Mouse (Mus musculus): ENCODE data around the gene Jmjd8. TPM values are rescaled to one million over a fixed set of nuclear protein-coding genes. Genes with fewer than 3 reads are reported as not detected.

Gene Jmjd8
- polyA plus RNA-seq, 1 experiment from 2014 or later, result 55.6 TPM

DNA sequence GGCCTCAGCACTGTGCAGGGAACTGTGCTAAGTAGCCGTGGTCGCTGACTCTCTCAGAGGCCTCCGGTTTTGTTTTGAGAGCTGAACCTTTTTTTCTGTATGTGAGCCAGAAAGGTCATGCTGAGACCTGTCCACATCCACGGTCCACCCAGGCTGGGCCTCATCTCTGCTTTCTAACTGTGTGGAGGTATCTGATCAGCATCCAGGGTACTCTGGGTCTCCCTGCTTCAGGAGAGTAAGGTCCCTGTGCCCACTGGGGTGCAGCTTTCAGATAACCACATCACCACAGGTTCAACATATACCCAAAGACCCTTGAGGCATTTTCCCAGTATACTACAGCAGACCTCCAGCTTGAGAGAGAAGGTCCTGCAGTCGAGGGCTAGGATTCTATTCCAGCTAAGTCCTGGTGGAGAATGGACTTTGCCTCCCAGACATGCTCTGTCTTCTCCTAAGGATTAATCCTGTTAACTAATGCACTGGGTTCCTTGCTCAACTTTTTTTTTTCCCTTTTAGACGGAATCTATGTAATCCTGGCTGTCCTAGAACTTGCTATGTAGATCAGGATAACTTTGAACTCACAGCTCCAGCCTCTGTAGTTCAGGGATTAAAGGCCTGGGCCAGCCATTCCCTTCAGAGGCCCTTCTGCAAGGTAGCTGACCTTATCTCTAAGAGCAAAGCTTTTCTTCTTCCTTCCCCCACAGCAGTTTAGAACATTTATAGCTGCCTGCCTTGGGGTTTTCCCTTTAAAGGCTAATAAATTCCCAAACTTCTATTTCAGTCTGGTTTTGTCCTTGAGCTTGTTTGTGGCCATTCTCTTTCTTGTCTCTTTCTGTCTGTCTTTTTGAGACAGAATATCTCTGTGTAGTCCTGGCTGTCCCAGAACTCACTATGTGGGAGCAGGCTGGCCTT, 33.3 kb downstream of the Jmjd8 start:
- Histone ChIP-seq H3K9me3 (ENCODE audit: control insufficient read depth, low read length) (no peaks in the 10 kb centered on the region), H3K4me1 (ENCODE audit: control insufficient read depth, insufficient read depth, low read length) (peaks cover 11% of the 10 kb centered on the region), H3K36me3 (ENCODE audit: control insufficient read depth, insufficient read depth, low read length) (no peaks in the 10 kb centered on the region; the same call in 1 of the 2 replicates), H3K4me3 (ENCODE audit: low read depth, low read length) (peak overlapping the region; percentile 60), H3K9ac (ENCODE audit: low read length) (peak overlapping the region; percentile 84), H3K27me3 (ENCODE audit: control insufficient read depth, insufficient read depth, low read length) (no peaks in the 10 kb centered on the region), H3K4me2 (ENCODE audit: low read depth) (peak overlapping the region; percentile 88), H3K27ac (ENCODE audit: low read depth, low read length) (peak overlapping the region; percentile 76)
- DNase-seq (ENCODE audit: low spot score), result no peak
- WGBS, result 11% methylated on average over 6 of the region's 6 CpGs
- ATAC-seq (ENCODE audit: insufficient read depth, low FRiP score, low TSS enrichment), result no peak

DNA sequence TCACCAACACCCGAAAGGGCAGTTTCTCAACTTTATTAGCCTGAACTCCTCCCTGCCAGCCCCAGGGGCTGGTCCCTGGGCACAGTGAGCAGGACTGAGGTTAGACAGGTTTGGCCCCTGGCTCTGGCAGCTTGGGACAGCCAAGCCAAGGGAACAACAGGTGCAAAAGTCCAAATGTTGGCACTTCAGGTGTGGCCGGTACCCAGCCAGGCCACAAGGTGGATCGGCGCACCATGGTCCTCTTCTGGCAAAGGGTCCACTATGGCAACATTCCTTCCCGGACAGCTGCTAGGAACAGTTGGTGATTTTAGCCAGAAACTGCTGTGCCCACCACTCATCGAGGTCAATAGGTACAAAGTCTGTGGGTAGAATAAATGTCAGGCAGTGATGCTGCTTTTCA, 35.0 kb downstream of the Jmjd8 start:
- Histone ChIP-seq H3K27ac (ENCODE audit: low read depth, low read length) (no peak overlapping the region), H3K27me3 (ENCODE audit: control insufficient read depth, insufficient read depth, low read length) (no peaks in the 10 kb centered on the region), H3K4me3 (ENCODE audit: low read depth, low read length) (no peak overlapping the region), H3K9me3 (ENCODE audit: control insufficient read depth, low read length) (no peaks in the 10 kb centered on the region), H3K9ac (ENCODE audit: low read length) (no peak overlapping the region), H3K4me2 (ENCODE audit: low read depth) (no peak overlapping the region), H3K36me3 (ENCODE audit: control insufficient read depth, insufficient read depth, low read length) (no peaks in the 10 kb centered on the region), H3K4me1 (ENCODE audit: control insufficient read depth, insufficient read depth, low read length) (peaks cover 18% of the 10 kb centered on the region)
- ATAC-seq (ENCODE audit: insufficient read depth, low FRiP score, low TSS enrichment), result no peak
- WGBS, result 87% methylated on average over 6 of the region's 6 CpGs
- DNase-seq (ENCODE audit: low spot score), result no peak

DNA sequence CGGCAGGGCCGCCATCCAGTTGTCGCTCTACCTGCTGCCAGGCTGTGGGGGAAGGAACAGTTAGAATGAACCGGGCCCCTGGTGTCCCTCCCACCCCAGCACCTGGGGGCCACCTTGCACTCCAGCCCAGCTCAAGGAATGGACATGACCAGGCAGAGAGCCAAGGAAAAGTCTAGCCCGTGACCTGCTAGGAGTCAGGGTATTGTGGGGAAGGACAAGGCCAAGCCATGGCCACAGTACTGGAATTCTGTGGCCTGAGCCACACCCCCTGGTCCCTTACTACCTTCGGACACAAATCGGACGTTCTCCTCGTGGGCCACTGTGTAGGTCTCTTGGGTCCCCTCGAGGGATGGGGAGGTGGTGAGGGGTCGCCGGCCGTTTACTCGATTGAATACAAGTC, 35.6 kb downstream of the Jmjd8 start:
- ATAC-seq (ENCODE audit: insufficient read depth, low FRiP score, low TSS enrichment), result no peak
- Histone ChIP-seq H3K36me3 (ENCODE audit: control insufficient read depth, insufficient read depth, low read length) (no peaks in the 10 kb centered on the region), H3K4me3 (ENCODE audit: low read depth, low read length) (no peak overlapping the region), H3K4me2 (ENCODE audit: low read depth) (no peak overlapping the region), H3K27ac (ENCODE audit: low read depth, low read length) (no peak overlapping the region), H3K9ac (ENCODE audit: low read length) (no peak overlapping the region), H3K4me1 (ENCODE audit: control insufficient read depth, insufficient read depth, low read length) (peaks cover 20% of the 10 kb centered on the region), H3K27me3 (ENCODE audit: control insufficient read depth, insufficient read depth, low read length) (no peaks in the 10 kb centered on the region), H3K9me3 (ENCODE audit: control insufficient read depth, low read length) (no peaks in the 10 kb centered on the region)
- DNase-seq (ENCODE audit: low spot score), result no peak
- WGBS, result 93% methylated on average over 14 of the region's 14 CpGs

DNA sequence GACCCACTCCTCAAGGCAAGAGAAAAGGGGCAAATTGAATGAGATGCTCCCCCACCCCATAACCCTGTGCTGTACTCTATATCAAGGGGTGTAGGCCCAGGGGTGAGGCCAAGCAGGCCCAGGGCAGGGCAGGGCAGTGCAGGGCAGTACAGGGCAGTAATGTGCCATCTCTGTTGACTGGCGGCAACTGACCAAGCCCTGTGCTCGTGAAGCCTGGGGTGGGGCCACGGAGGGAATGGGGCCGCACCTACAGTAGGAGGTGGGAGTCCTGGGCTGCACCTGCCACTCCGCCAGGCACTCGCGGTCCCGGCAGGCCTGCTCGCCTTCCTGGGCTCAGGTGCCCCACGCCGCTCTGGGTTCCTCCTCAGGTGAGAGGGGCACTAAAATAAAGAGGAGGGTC, 36.6 kb downstream of the Jmjd8 start:
- ATAC-seq (ENCODE audit: insufficient read depth, low FRiP score, low TSS enrichment) (no peak), DNase-seq (ENCODE audit: low spot score) (no peak)
- 92% methylated on average over 11 of the region's 11 CpGs for WGBS
- H3K4me1 ChIP-seq (ENCODE audit: control insufficient read depth, insufficient read depth, low read length), result peaks cover 20% of the 10 kb centered on the region
- no peak overlapping the region for H3K4me3 ChIP-seq (ENCODE audit: low read depth, low read length)
- no peak overlapping the region for H3K27ac ChIP-seq (ENCODE audit: low read depth, low read length)
- no peaks in the 10 kb centered on the region for H3K36me3 ChIP-seq (ENCODE audit: control insufficient read depth, insufficient read depth, low read length)
- no peaks in the 10 kb centered on the region for H3K27me3 ChIP-seq (ENCODE audit: control insufficient read depth, insufficient read depth, low read length)
- no peaks in the 10 kb centered on the region for H3K9me3 ChIP-seq (ENCODE audit: control insufficient read depth, low read length)
- H3K9ac ChIP-seq (ENCODE audit: low read length), result no peak overlapping the region
- H3K4me2 ChIP-seq (ENCODE audit: low read depth), result no peak overlapping the region

DNA sequence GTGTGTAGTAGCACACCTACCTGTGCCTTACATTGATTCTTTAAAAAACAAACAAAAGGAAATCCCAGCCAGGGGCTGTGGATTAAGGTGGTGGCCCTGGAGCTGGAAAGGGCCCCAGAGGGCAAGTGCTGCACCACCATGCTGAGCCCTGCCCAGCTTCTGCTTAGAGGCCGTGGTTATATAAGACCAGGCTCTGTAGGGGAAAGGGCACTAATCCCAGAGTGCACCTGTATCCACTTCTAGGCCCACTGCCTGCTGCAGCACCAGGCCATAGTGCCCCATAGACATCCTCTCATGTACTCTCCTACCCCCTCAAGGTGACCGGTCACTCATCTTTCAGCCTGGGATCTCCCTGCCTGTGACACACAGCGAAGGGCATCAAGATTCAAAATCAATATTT, 37.5 kb downstream of the Jmjd8 start:
- H3K36me3 ChIP-seq (ENCODE audit: control insufficient read depth, insufficient read depth, low read length), result no peaks in the 10 kb centered on the region
- no peaks in the 10 kb centered on the region for H3K27me3 ChIP-seq (ENCODE audit: control insufficient read depth, insufficient read depth, low read length)
- 93% methylated on average over 3 of the region's 3 CpGs for WGBS
- no peak overlapping the region for H3K4me2 ChIP-seq (ENCODE audit: low read depth)
- H3K4me1 ChIP-seq (ENCODE audit: control insufficient read depth, insufficient read depth, low read length), result peaks cover 13% of the 10 kb centered on the region
- no peak for ATAC-seq (ENCODE audit: insufficient read depth, low FRiP score, low TSS enrichment)
- H3K4me3 ChIP-seq (ENCODE audit: low read depth, low read length), result no peak overlapping the region
- no peak for DNase-seq (ENCODE audit: low spot score)
- no peak overlapping the region for H3K9ac ChIP-seq (ENCODE audit: low read length)
- no peaks in the 10 kb centered on the region for H3K9me3 ChIP-seq (ENCODE audit: control insufficient read depth, low read length)
- H3K27ac ChIP-seq (ENCODE audit: low read depth, low read length), result no peak overlapping the region

DNA sequence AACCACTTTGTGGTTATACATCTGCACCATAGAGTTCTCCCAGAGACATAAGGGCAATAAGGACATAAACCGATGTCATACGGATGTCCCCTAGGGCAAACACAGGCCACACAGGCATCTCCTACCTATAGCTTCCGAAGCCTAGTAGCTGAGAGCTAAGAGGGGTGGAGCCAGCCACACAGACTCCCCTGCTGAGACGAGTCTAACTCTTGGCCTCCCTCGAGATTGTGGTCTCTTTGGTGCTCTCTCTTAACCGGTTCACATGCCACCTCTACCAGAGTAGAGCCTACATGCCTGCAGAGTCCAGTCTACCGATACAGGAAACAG, 38.8 kb downstream of the Jmjd8 start:
- peak overlapping the region; percentile 85; the same call in 1 of the 2 replicates for H3K4me3 ChIP-seq (ENCODE audit: low read depth, low read length)
- peak overlapping the region; percentile 96 for H3K4me2 ChIP-seq (ENCODE audit: low read depth)
- DNase-seq (ENCODE audit: low spot score), result no peak
- H3K36me3 ChIP-seq (ENCODE audit: control insufficient read depth, insufficient read depth, low read length), result no peaks in the 10 kb centered on the region
- 16% methylated on average over 7 of the region's 7 CpGs for WGBS
- no peaks in the 10 kb centered on the region for H3K27me3 ChIP-seq (ENCODE audit: control insufficient read depth, insufficient read depth, low read length)
- H3K9ac ChIP-seq (ENCODE audit: low read length), result peak overlapping the region; percentile 66; the same call in 1 of the 2 replicates
- peaks cover 9% of the 10 kb centered on the region for H3K4me1 ChIP-seq (ENCODE audit: control insufficient read depth, insufficient read depth, low read length)
- H3K27ac ChIP-seq (ENCODE audit: low read depth, low read length), result no peak overlapping the region
- H3K9me3 ChIP-seq (ENCODE audit: control insufficient read depth, low read length), result no peaks in the 10 kb centered on the region
- ATAC-seq (ENCODE audit: insufficient read depth, low FRiP score, low TSS enrichment), result no peak

DNA sequence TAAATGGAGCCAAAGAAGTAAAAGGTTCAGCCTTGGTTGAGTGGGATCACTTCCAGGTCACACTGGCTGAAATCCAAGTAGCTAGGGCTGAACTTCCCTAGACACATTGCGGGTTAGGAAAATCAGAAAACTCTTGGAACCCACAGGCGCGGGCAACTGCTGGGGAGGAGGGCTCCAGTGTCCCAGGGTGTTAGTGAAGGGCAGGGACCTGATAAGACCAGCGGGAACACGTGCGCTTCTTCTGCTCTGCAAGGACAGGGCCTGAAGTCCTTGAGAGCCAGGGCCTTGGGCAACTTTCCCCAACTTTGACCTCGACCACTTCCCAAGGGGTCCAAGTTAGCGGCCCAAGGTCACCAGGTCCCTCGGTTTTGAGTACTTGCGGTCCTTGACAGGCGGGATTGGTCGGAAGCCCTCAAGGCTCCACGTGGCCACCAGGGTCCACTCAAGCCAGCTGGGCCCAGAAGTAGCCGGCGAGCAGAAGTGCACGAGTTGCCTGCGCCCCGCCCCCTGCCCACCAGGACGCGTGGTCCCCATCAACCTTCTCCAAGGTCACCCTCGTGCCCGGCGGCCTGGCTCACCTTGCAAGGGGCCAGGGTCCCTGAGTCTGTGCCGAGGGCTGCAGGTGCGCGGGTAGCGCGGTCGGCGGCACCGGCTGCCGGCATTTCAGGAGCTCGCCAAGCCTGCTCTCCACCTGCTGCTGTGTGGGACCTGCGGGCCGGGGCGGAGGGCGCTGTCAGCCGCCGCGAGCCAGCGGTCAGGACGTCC, 39.4 kb downstream of the Jmjd8 start:
- no peak overlapping the region for H3K27ac ChIP-seq (ENCODE audit: low read depth, low read length)
- WGBS, result 1% methylated on average over 42 of the region's 42 CpGs
- no peaks in the 10 kb centered on the region for H3K27me3 ChIP-seq (ENCODE audit: control insufficient read depth, insufficient read depth, low read length)
- peaks cover 9% of the 10 kb centered on the region for H3K4me1 ChIP-seq (ENCODE audit: control insufficient read depth, insufficient read depth, low read length)
- peak overlapping the region; percentile 96 for H3K4me2 ChIP-seq (ENCODE audit: low read depth)
- no peaks in the 10 kb centered on the region for H3K36me3 ChIP-seq (ENCODE audit: control insufficient read depth, insufficient read depth, low read length)
- peak overlapping the region; percentile 66 for H3K9ac ChIP-seq (ENCODE audit: low read length)
- H3K9me3 ChIP-seq (ENCODE audit: control insufficient read depth, low read length), result no peaks in the 10 kb centered on the region
- ATAC-seq (ENCODE audit: insufficient read depth, low FRiP score, low TSS enrichment), result peak; percentile 61; the same call in 1 of the 2 replicates
- DNase-seq (ENCODE audit: low spot score), result peak; percentile 49
- H3K4me3 ChIP-seq (ENCODE audit: low read depth, low read length), result peak overlapping the region; percentile 85

DNA sequence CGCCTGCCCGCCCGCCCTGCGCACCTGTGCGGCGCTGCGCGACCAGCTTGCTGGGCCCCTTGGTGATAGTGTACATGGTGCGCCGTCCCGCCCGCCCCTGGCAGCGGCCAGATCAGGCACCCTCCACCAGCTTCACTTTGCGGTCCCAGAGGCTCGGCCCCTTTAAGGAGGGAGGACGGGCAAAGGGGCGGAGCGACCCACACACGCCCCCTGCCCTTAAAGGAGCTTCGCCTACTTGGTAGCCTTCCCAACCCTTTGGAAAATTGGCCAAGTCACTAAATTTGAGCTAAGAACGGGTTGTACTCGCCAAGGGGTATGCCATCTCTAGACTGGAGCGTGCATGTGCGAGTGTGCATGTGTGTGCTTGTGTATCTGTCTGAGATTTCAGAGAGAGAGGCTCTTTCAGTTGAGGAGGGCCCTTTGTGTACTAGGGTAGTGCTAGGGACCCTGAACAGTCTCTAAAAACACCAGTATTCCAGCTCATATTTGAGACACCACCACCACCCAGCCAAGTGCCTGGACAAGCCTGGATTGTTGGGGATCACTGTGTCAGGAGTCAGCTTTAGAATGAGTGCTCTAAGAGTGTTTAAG, 40.0 kb downstream of the Jmjd8 start, which contains the start of gene Mcrip2:
Gene Mcrip2 (minus strand): TSS at position 164 of the 591 bp plus-strand sequence.
- WGBS, result 0% methylated on average over 24 of the region's 24 CpGs
- peak within 1 kb of the TSS; percentile 96 for H3K4me2 ChIP-seq (ENCODE audit: low read depth)
- no peaks in the 10 kb centered on the region for H3K27me3 ChIP-seq (ENCODE audit: control insufficient read depth, insufficient read depth, low read length)

More for the DNA sequence above, 40.0 kb downstream of the Jmjd8 start, which contains the start of gene Mcrip2:
- Histone ChIP-seq H3K9me3 (ENCODE audit: control insufficient read depth, low read length) (no peaks in the 10 kb centered on the region), H3K36me3 (ENCODE audit: control insufficient read depth, insufficient read depth, low read length) (no peaks in the 10 kb centered on the region), H3K4me1 (ENCODE audit: control insufficient read depth, insufficient read depth, low read length) (peaks cover 9% of the 10 kb centered on the region), H3K4me3 (ENCODE audit: low read depth, low read length) (peak within 1 kb of the TSS; percentile 85), H3K9ac (ENCODE audit: low read length) (peak within 1 kb of the TSS; percentile 66), H3K27ac (ENCODE audit: low read depth, low read length) (0 out of 2 replicates have a peak within 1 kb of the TSS, but pooled peaks have one; percentile 27)
- DNase-seq (ENCODE audit: low spot score) (peak; percentile 84), ATAC-seq (ENCODE audit: insufficient read depth, low FRiP score, low TSS enrichment) (peak; percentile 84; the same call in 1 of the 2 replicates)

Measured in neural tube, embryonic 11.5 days (tissue).